Mouse (Mus musculus) yolk sac, embryonic 10.5 days (tissue): ENCODE measurements around the gene Repin1.

Experiments
- DNase-seq: peaks from one replicate; pipeline ENCODE4 v3.0.0-alpha.2; 2017; ENCODE audit warnings: low spot score

Repin1 gene

DNA sequence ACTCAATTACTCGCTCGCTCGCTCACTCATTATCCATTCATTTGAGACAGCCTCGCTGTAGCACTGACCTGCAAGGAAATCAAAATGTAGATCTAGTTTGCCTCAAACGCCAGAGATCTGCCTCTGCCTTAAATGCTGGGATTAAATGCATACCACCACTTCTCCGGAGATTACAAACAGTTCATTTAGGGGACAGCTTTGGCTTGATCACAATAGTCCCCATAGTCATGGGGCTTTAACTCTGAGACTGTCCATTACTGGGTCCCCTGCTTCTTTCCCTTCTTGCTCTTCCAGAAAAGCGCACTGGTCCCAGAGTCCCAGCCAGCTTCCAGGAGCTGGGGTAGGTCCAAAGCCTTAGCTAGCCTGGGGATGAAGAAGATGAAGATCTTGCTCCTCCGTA, 32.8 kb downstream of the Repin1 start, which contains the start of gene AI854703:
Gene AI854703 (plus strand): TSS at position 301 of the 400 bp plus-strand sequence.
- DNase-seq: no peak

DNA sequence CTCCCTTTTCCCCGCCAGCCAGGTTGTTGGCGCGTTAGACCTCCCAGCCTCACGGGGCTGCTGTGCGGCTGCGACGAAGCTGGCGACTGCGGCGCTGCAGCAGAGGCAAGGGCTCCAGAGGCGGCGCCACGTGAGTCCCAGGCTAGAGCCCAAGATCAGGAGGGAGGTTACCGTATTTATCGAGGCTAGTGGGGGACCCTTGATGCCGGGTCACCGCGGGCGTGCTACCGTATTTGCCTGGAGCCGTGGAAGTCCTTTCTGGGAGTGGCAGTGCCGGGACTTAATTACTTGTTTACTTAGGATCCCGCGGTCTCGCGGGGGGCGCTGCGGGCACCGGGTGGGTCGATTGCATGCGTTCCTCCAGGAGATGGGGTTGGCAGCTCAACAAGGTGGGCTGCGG, 33.3 kb downstream of the Repin1 start:
- DNase-seq: peak; percentile 32

DNA sequence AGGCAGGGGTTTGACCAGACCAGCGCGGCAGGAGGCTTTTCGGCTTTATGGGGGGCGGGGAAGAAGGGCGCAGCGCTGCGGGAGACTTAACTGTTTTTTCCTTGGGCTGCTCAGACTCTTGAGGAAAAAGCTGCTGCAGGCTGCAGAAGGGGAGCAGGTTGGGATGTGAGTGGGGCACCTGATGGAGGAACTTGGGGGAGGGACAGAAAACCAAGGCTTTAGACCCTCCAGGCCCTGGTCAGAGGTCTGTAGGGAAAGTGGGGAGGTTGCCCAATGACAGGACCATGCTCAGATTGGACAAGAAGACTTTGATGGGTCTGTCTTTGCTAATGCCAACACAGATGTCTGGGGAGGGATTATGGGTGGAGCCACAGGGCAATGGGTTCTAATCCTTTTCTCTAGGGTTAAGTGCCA, 33.8 kb downstream of the Repin1 start:
- DNase-seq: no peak

DNA sequence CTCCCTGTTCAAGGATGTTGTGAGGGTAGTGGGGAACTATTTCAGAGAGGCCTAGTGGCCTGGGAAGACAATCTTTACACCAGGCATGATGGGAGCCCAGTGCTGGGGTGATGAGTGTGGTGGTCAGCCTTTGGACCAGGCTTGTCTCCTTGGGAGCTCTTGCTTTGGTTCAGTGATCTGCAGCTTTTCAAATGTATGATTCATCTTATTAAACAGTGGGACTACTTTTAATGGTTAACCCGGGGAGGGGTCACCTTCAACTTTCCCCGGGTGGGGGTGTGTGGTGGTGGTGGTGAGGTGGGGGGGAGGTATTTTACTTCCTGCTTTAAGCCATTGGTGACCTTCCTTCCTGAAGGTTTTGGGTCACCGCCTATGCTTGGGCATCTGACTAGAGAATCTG, 34.7 kb downstream of the Repin1 start:
- DNase-seq: no peak

DNA sequence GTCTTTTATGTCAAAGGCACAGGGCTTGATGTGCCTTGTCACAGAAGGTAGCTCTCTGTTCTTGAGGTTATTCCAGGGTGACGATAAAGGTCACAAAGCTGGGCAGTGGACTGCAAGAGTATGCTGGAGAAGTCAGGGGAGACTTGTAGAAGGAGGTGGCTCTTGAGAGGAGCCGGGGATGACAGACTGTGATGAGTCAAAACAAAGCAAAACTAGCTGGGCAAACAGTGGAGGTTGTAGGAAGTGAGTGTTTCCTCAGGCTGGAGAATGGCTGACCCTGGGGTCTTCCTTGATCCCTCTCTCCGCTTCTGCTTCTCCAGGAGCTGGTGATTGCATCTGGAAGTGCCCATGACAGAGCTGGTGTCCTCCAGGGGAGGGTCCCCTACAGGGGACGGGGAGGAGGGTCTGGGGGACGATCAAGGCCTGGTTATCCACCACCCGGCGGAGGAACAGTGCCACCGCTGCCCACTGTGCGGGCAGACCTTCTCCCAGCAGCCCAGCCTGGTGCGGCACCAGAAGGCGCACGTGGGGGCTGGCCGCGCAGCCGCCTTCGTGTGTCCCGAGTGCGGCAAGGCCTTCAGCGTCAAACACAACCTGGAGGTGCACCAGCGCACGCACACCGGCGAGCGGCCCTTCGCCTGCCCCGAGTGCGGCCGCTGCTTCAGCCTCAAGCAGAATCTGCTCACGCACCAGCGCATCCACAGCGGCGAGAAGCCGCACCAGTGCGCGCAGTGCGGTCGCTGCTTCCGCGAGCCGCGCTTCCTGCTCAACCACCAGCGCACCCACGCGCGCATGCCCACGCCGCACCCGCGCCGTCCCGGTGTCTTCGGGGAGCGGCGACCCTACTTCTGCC, 35.4 kb downstream of the Repin1 start:
- DNase-seq: no peak

DNA sequence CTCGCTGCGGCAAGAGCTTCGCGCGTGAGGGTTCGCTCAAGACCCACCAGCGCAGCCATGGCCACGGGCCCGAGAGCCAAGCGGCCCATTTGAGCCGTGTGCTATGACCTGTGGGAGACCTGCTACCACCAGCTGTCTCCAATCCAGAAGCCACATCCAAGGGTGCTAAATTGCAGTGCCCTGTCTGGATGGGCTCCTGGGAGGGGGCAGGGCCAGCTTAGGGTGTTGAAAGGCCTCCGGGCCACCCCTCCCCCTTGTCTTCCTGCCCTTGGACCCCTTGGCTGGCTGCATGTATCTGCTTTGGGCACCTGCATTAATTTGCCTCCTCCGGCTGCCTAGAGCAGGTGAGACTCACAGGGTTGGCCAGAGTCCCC, 36.0 kb downstream of the Repin1 start:
- no peak for DNase-seq

DNA sequence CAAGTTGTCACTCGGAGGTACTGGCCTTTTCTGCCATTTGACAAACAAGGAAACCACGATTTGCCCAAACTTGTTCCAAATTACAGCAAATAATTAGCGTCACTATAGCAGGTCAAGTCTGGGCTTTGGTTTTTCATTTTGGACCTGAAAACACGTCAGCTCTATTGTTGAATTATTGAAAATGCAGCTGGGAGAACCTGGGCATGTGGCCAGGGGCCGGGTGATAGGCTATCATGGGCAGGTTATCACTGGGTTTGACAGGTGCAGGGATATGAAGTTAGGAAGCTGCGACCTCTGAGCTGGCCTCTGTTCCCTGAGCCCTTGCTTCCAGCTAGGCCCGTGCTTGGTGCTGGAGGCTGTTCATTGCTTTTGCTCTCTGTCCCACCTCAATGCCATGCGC, 37.1 kb downstream of the Repin1 start:
- no peak for DNase-seq

DNA sequence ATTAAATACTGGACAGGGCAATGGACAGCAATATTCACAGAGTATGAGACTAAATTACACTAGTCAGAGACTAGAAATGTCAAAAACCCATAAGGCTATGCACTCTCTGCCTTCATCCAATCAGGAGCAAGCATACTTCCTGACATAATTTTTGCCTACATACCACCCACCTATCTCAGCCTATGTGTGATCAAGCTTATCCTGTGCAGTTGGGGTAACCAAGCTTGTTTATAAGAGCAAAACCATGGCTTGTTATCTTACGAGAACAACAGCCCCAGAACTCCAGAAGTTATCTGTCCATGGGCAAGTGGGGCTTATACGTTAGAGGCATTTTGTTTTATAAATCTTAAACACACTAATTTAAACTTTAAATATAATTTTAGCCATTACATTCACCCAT, 41.4 kb downstream of the Repin1 start:
- no peak for DNase-seq

DNA sequence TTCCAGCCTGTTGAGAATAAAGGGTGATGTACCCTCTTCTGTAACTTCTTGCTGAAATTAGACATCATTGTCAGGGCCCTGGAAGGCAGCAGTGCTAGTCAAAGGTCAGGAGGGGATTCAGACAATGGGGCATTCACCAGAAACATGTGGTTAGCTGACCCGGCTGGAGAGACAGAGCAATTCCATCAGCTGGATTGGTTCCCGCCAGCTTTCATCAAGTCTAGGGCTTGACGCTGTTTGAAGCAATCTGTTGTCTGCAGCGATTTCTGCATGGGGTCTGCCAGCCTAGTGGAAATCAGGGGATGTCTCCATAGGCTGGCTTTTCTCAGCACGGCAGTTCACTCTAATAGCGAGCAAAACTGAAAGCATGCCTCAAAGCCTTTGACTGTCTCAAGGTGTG, 42.8 kb downstream of the Repin1 start:
- DNase-seq: no peak

DNA sequence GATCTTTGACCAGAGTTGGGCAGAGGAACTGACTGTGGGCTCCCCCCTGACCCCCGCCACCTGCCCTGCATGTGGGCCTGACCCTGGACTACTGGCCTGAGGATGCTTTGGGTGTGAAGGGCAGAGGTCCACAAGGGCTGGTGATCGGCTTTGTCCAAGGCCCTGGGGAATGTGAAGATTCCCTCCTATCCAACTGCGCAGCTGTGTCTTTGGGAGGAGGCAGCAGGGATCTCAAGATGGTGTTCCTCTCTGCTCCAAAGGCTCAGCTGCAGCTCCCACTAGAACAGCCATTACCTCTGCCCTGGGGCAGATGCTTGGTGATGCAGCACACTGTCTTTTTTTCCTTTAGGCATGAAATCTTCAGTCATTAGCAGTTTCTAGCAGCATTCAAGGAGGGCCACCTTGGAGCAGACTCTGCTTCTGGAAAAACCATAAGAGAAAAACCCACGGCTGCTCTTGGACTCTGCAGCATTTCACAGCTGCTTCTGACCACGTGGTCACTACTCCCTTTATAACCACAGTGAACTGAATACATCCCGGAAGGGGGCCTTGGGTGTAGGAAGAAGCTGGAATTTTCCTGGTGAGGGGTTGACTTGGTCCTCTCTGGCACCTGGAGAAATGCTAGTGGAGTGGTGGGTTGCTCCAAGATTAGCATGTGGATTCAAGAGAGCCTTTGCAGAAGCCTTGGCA, 44.3 kb downstream of the Repin1 start:
- DNase-seq: no peak

DNA sequence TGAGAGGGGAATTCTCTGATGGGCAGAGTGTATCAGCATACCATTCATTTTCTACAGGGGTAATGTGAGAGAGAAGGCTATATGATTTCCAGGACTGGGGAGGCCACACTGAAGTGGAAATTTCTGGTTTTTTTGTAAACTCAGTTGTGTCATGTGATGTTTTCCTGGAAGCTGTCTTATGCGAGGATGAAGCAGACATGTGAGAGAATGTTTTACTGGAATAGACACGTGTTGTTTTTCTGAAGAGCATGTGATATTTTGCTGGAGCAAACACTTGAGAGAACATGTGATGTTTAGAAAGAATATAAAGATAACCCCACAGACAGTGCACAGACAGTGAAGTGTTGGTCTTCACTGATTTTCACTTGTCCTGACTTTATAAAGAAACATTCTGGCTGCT, 44.9 kb downstream of the Repin1 start:
- no peak for DNase-seq

DNA sequence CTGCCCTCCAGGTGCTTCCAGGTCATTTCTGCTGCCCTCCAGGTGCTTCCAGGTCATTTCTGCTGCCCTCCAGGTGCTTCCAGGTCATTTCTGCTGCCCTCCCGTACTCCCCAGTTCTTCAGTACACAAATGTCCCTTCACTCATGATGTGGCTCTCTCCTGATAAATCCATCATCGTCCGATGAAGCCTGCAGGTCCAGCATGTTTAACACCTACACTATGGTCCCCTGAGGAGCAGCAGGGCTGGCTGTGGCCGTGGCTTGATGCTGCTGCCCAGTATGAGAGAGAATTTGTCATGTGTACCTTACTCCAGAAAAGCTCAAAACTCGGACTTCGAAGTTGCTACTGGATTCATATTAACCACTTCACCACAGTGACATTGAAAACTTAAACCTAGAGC, 47.7 kb downstream of the Repin1 start:
- no peak for DNase-seq

DNA sequence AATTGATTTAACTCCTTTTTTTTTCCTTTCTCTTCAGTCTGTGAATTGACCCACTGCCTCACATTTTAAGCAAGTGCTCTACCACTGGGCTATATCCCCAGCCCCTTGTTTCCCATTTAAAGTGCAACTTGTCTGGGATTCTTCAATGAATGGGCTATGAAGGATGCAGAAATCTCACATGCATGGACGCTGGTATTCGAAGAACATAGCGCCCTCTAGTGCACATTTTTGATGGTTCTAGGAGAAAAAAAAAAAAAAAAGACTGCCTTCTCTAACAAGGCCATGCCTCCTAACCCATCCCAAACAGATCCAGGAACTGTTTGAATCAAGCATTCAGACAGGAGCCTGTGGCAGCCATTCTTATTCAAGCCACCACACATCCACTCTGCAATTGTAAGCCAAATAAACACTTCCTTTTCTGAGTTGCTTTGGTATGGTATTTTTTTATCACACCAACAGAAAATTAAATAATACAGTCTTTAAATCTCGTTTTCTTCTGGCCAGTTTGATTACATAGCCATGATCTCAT, 49.1 kb downstream of the Repin1 start:
- no peak for DNase-seq

DNA sequence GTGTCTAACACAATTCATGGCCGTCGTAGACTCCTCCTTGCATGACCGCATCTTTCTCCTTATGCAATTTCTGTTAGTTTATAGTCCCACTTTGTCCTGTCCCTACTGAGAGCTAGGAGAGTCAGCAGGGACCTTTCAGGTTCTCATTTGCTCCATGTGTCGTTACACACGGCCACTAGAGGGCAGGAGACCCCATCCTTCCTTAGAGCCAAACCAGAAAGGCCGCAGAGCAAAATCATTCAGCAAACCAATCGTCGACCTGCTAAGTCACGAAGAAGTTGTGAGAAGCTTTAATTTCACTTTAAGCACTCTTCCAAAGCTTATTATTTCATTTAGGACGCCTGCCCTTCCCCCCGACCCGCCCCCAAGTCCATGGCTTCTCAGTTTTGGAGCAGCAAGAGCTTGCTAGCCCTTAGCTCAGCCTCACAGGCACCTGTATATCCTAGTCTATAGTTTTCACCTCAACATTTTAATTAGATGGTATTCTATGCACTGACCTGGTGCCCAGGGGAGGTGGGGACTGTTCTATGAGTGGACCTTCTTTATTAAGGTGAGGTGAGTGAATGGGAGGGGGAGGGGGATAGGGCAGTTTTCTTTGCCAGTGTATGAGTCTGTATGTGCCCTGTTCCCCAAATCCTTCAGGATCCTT, 52.1 kb downstream of the Repin1 start:
- DNase-seq: peak; percentile 64

DNA sequence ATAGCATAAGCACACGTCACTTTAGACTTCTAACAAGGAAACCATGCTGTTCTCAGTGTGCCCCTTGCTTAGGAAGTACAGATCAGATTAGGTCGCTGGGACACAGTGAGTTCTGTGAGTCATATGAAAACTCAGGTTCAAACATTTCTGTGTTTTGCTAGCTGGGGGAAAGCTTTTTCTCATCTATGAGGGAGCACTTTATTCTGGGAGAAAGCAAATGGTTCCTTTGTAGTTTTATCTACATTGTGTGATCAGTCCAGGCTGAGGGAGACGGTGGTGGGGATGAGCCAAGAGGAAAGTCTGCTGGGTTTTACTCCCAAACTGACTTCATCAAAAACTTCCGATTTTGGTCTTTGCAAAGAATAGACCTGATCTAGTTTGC, 52.6 kb downstream of the Repin1 start:
- no peak for DNase-seq

DNA sequence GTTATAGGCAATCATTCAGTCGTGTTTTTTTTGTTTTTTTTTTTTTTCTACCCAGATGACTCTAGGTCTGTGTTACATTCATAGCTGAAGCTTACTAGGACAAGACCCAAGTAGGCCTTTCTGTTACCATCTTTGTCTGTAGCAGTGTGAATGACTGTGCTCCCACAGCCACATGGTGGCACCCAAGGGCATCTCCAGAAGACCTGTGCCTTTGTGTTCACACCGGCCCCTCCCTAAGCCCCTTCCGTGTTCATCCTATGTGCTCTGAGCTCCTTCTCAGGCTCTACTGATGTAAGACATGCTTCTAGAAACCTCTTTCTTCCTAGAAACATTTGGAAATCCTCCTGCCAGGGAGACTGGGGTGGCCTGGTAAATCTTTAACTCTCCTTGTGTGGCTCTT, 53.3 kb downstream of the Repin1 start, which contains the start of gene Gimap8:
Gene Gimap8 (plus strand): TSS at position 240 of the 400 bp plus-strand sequence.
- DNase-seq: peak; percentile 57

DNA sequence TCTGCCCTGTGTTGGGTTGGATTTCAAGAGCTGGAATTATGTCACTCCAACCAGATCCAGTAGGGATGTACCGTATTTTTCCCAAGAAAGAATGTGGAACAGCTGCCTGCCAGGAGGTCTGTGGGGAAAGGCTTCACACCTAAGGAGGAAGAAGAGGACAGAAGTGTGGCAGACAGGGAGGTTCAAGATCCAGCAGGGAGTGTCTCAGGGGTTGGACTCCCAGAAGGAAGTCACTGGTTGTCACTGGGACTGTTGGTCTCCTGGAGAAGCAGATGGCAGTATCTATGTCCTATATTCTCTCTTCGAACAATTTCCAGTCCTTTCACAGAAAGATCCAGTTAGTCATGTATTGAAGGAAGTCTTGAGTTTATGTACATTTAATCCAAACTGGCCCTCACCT, 53.9 kb downstream of the Repin1 start:
- no peak for DNase-seq
